In genomic region chr11:94486001-94486400, GRCm38 (mm10) we compare ENCODE assay signal across 9 mouse cellular contexts. TPM values are rescaled to one million over a fixed set of nuclear protein-coding genes. Genes with fewer than 3 reads are reported as not detected.
A peak's percentile ranks its signal among the peaks of the same experiment; 100 is the strongest.
DNase-seq lines count a peak whose midpoint lies in the region; ATAC-seq and TF ChIP-seq lines count a peak whose summit lies in the region.
"Had no signal": no experiment of that assay in that cellular context is flagged by ENCODE, and none has a peak within 500 bp of the region (broad histone marks: within the 10 kb centered on the region; RNA-seq: fewer than 3 reads in every experiment).

Gene Spata20, minus strand, starts transcription at chr11:94486179.

- H3K4me1 ChIP-seq in hindbrain, embryonic 11.5 days (replicated peaks; ENCODE audit: control insufficient read depth, insufficient read depth, low read length) = no peaks in the 10 kb centered on the region
- H3K4me1 ChIP-seq in lung, postnatal 0 days (ENCODE audit: insufficient read depth, low read depth, low read length) = peaks cover 2% of the 10 kb centered on the region; the same call in 1 of the 2 replicates

- no peak within 1 kb of the TSS for H3K4me2 ChIP-seq in hindbrain, embryonic 11.5 days (replicated peaks; ENCODE audit: low read depth, low read length)
- peak within 1 kb of the TSS; percentile 35; the same call in 1 of the 2 replicates for H3K4me2 ChIP-seq in lung, postnatal 0 days (replicated peaks; ENCODE audit: low read depth, low read length)

- ATAC-seq in hindbrain, embryonic 11.5 days (ENCODE audit: low FRiP score) = peak; percentile 53; the same call in 1 of the 2 replicates
- peak; percentile 62 for ATAC-seq in lung, postnatal 0 days

- peak; percentile 73 for DNase-seq in MN1 (ENCODE audit: low spot score)
- peak; percentile 94 for DNase-seq in cerebellum, adult 9-10 months
- peak; percentile 72 to 84 for DNase-seq in frontal cortex, postnatal 10 days (ENCODE audit: low spot score in 2 of 2)
- DNase-seq in hindbrain, embryonic 11.5 days (ENCODE audit: low spot score) = peak; percentile 93
- DNase-seq in layer of hippocampus, postnatal 10 days (ENCODE audit: low spot score in 2 of 2) = peak; percentile 96
- DNase-seq in lung, postnatal 0 days (ENCODE audit: low spot score) = peak; percentile 76
- peak; percentile 83 for DNase-seq in retina, postnatal 1 day
- DNase-seq in thymus, postnatal 4 days = peak; percentile 90

- H3K9ac ChIP-seq in hindbrain, embryonic 11.5 days (ENCODE audit: low read depth, low read length) = no peak within 1 kb of the TSS
- no peak within 1 kb of the TSS for H3K9ac ChIP-seq in lung, postnatal 0 days (replicated peaks; ENCODE audit: low read depth)

- H3K27ac ChIP-seq in hindbrain, embryonic 11.5 days (ENCODE audit: low read depth, low read length) = no peak within 1 kb of the TSS
- H3K27ac ChIP-seq in lung, postnatal 0 days (ENCODE audit: low read length) = no peak within 1 kb of the TSS
- H3K27ac ChIP-seq: macrophage had no signal

- peaks cover 2% of the 10 kb centered on the region; the same call in 1 of the 2 replicates for H3K27me3 ChIP-seq in hindbrain, embryonic 11.5 days (ENCODE audit: control insufficient read depth, insufficient read depth, low read length)
- 0 out of 2 replicates have a peak, but pooled peaks cover 3% of the 10 kb centered on the region for H3K27me3 ChIP-seq in lung, postnatal 0 days (replicated peaks; ENCODE audit: insufficient read depth, low read length)

- no peak for TF ChIP-seq EP300 in lung, postnatal 0 days (IDR thresholded peaks at IDR 0.05)

- H3K9me3 ChIP-seq in hindbrain, embryonic 11.5 days (ENCODE audit: control insufficient read depth, low read length) = no peaks in the 10 kb centered on the region
- H3K9me3 ChIP-seq in lung, postnatal 0 days (ENCODE audit: low read length) = no peaks in the 10 kb centered on the region

- H3K4me3 ChIP-seq in hindbrain, embryonic 11.5 days (ENCODE audit: low read depth, low read length) = no peak within 1 kb of the TSS
- H3K4me3 ChIP-seq in lung, postnatal 0 days (ENCODE audit: low read depth, low read length) = no peak within 1 kb of the TSS

- no peaks in the 10 kb centered on the region for H3K36me3 ChIP-seq in hindbrain, embryonic 11.5 days (ENCODE audit: control insufficient read depth, insufficient read depth, low read length)
- H3K36me3 ChIP-seq in lung, postnatal 0 days (ENCODE audit: insufficient read depth, low read length) = no peaks in the 10 kb centered on the region

- peak; percentile 98 for TF ChIP-seq CTCF in lung, postnatal 0 days (IDR thresholded peaks at IDR 0.05)

- 4% methylated on average over 24 of the region's 24 CpGs for WGBS in hindbrain, embryonic 11.5 days
- 2% methylated on average over 24 of the region's 24 CpGs for WGBS in lung, postnatal 0 days

RNA-seq across cellular contexts. Expression of gene Spata20, which starts in this region (rescaled TPM):
- not detected in 2 replicates for polyA plus RNA-seq in hindbrain, embryonic 11.5 days (2014; fragmentation: Nextera tagmentation; extraction: Ambion mirVana)
- total RNA-seq in layer of hippocampus, postnatal 10 days (2021) = 1 to 10 TPM; 1.0 to 2.1 TPM
- polyA plus RNA-seq in lung, postnatal 0 days (2015; fragmentation: Nextera tagmentation; extraction: Ambion mirVana) = 0.14 TPM in 1 of 2 replicates, not detected in the other
- polyA plus RNA-seq: macrophage had no signal

Comparison
In these comparisons a context has a peak if more than half of its experiments do, and no peak if none do; other contexts are left out.
1. Peak in DNase-seq and ATAC-seq in hindbrain, embryonic 11.5 days; RNA of the gene not detected or under 1 TPM.
2. Peak in DNase-seq, ATAC-seq and H3K4me2 ChIP-seq in lung, postnatal 0 days; RNA of the gene not detected or under 1 TPM.